Mouse (Mus musculus) lung, adult 10 weeks (tissue): Measurements from ENCODE around the gene Lamb1. TPM values are rescaled to one million over a fixed set of nuclear protein-coding genes. Genes with fewer than 3 reads are reported as not detected.

Source experiments
- polyA plus RNA-seq: library from polyadenylated mRNA; stranded (reverse); fragments of 350-450 nt; fragmentation: Illumina TruSeq; extraction: RNeasy Lipid Tissue Mini Kit (QIAGEN cat#74804); gene quantifications from one replicate; pipeline ENCODE4 v1.2.3, GENCODE M21; 2014; ENCODE audit warnings: low read depth, low replicate concordance; ENCODE audit not compliant: insufficient read depth

The Lamb1 gene
- 28.6 TPM for polyA plus RNA-seq

GRCm38 (mm10) chr12:31265005-31265721 is at the start of gene Lamb1:
Gene Lamb1 (plus strand): TSS chr12:31265234.

GRCm38 (mm10) chr12:31240470-31240869 is 24.6 kb upstream of the Lamb1 start, which contains the start of gene Gm6993:
Gene Gm6993 (plus strand): TSS chr12:31240770.

GRCm38 (mm10) chr12:31350944-31351928 is 86.2 kb downstream of the Lamb1 start, which contains the start of gene Dld:
Gene Dld (minus strand): TSS chr12:31351453.

Other genes starting within 250 kb of the Lamb1 start
- 1.6 TPM for gene Fam110c, start 191.4 kb upstream of the Lamb1 start, polyA plus RNA-seq
- gene Gm6993, start 24.5 kb upstream of the Lamb1 start, polyA plus RNA-seq, result not detected
- 47.5 TPM for gene Dld, start 86.2 kb downstream of the Lamb1 start, polyA plus RNA-seq
- gene Slc26a3, start 125.6 kb downstream of the Lamb1 start, polyA plus RNA-seq, result 0.11 TPM
- 5.0 TPM for gene Cbll1, start 234.4 kb downstream of the Lamb1 start, polyA plus RNA-seq